Mouse (Mus musculus) bone marrow, adult 2 months (tissue): ENCODE measurements at regions not wholly inside any gene's neighbourhood (a gene's known extent, or its start where the extent isn't known, plus 50 kb on each side); places are given as distances from the start of the nearest gene placed in this dataset.

Source experiments
- H3K27ac ChIP-seq: fragments of 200-500 bp; 2 replicates; pipeline ENCODE4 v1.5.1; 2012; ENCODE audit warnings: low read depth, mild to moderate bottlenecking, control low read depth, inconsistent platforms, low read length; ENCODE audit not compliant: control insufficient read depth, poor library complexity, insufficient read depth
- H3K4me1 ChIP-seq: fragments of 200-500 bp; 2 replicates; pipeline ENCODE4 v1.6.1; 2011; ENCODE audit warnings: low read length; ENCODE audit not compliant: control insufficient read depth, insufficient read depth
- H3K4me3 ChIP-seq: fragments of 200-500 bp; replicated peaks from 2 replicates; pipeline ENCODE3; 2011; ENCODE audit warnings: mild to moderate bottlenecking, low read depth, low read length, control low read depth; ENCODE audit not compliant: control insufficient read depth
- CTCF ChIP-seq: fragments of 200-500 bp; IDR thresholded peaks from 2 replicates; pipeline ENCODE4 v1.5.1; 2011; ENCODE audit warnings: low read length, control low read depth; ENCODE audit not compliant: control insufficient read depth, insufficient read depth
- POLR2A ChIP-seq: fragments of 200-500 bp; IDR thresholded peaks from 2 replicates; pipeline ENCODE4 v1.6.1; 2011; ENCODE audit warnings: low read depth, mild to moderate bottlenecking, control low read depth, low read length, borderline replicate concordance; ENCODE audit not compliant: control insufficient read depth
- WGBS: fragments of 180-500 bp; shearing (Covaris S2); methylation state at CpG from one replicate; pipeline ENCODE4 v1.1.7; 2018; 5-methylcytosine and 5-hydroxymethylcytosine counted together

- no peak overlapping the region for H3K27ac ChIP-seq
- no peak overlapping the region for H3K4me3 ChIP-seq
- TF ChIP-seq POLR2A = no peak
- TF ChIP-seq CTCF = no peak
- WGBS = 87% methylated on average over 5 of the region's 5 CpGs
- no peaks in the 10 kb centered on the region for H3K4me1 ChIP-seq
These were observed 157.6 kb upstream of the Kif2a start for GRCm38 (mm10) chr13:107179551-107179950.

- Histone ChIP-seq H3K27ac (no peak overlapping the region), H3K4me3 (no peak overlapping the region), H3K4me1 (no peaks in the 10 kb centered on the region)
- WGBS = 86% methylated on average over 7 of the region's 7 CpGs
- TF ChIP-seq POLR2A = no peak
These were observed 155.7 kb upstream of the Kif2a start for GRCm38 (mm10) chr13:107177595-107177994.

- H3K4me1 ChIP-seq = no peaks in the 10 kb centered on the region
- no peak overlapping the region for H3K4me3 ChIP-seq
- WGBS = 78% methylated on average over 4 of the region's 4 CpGs
- TF ChIP-seq CTCF (no peak), POLR2A (no peak)
- H3K27ac ChIP-seq = no peak overlapping the region
These were observed 154.0 kb upstream of the Kif2a start for GRCm38 (mm10) chr13:107175891-107176290.

DNA sequence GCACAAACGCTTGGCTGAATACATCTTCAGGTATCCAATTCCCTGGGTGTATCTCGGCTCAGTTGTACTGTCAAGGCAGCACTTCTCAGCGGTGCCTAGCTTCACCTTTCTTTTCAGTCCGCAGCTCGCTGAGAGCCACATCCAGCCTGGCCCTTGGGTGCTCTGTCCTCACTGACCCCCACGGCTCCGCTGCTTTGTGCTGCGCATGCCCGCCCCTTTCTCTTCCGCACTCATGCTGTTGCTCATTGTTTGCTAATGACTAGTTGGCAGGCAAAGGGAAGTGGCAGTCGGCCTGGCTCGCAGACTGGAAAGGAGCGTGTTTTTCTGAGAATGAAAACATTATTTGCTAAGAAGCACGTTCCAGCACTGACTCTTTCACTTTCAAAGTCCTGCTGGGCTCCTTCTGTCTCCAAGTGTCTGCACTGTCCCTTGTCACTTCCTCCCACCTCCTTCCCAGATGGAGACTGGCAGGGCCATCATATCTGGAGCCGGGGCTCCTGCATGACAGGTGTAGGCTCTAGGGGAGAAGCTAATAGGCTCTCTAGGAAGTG is 146.7 kb upstream of the Kif2a start:
- no peak for TF ChIP-seq POLR2A
- no peak for TF ChIP-seq CTCF
- 11% methylated on average over 15 of the region's 15 CpGs for WGBS
- H3K4me3 ChIP-seq = peak overlapping the region; percentile 47

DNA sequence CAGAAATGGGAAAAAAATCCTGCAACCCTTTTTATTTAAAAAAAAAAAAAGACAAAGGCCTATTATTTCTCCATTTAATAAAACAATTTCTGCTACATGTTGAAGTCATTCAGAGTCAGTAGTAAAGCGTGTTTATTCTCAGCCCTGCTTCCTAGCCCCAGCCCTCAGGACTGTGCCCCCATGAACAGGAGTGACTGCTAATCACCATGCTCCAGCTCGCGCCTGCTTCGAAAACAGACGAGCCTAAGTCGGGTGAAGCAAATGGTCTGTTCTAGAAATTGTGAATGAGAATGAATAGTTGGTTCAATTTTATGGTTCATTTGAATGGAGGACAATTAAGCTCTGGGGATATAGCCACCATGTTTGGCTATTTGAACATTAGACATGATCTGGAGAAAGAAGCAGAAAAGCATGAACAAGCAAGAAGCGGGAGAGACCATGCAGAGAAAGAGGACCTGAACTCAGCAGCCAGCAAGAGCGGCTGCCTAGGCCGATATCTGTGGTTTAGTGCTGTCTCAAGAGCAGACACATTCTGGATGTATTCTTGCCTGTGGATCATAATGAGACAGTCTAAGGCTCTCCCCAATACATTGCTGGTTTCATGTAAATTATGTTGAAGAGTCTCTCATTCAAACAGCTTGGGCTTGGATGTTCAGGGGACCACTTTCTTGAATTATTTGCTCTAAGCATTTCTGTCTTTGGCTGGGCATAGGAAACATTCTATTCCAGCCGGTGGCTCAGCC is 146.1 kb upstream of the Kif2a start:
- 67% methylated on average over 10 of the region's 10 CpGs for WGBS
- TF ChIP-seq POLR2A = no peak
- no peak for TF ChIP-seq CTCF
- H3K4me3 ChIP-seq = peak overlapping the region; percentile 47

More for the DNA sequence above, 146.7 kb upstream of the Kif2a start:
- H3K27ac ChIP-seq = no peak overlapping the region
- H3K4me1 ChIP-seq = no peaks in the 10 kb centered on the region

GRCm38 (mm10) chr13:107151548-107151947 is 129.6 kb upstream of the Kif2a start:
- no peak overlapping the region for H3K4me3 ChIP-seq

More for the DNA sequence above, 146.1 kb upstream of the Kif2a start:
- Histone ChIP-seq H3K4me1 (no peaks in the 10 kb centered on the region), H3K27ac (no peak overlapping the region)

GRCm38 (mm10) chr13:107141209-107141608 is 119.3 kb upstream of the Kif2a start:
- Histone ChIP-seq H3K27ac (no peak overlapping the region), H3K4me1 (no peaks in the 10 kb centered on the region), H3K4me3 (no peak overlapping the region)
- 69% methylated on average over 4 of the region's 4 CpGs for WGBS
- TF ChIP-seq CTCF (no peak), POLR2A (no peak)

More at GRCm38 (mm10) chr13:107151548-107151947, 129.6 kb upstream of the Kif2a start:
- Histone ChIP-seq H3K4me1 (no peaks in the 10 kb centered on the region), H3K27ac (no peak overlapping the region)
- WGBS = 81% methylated on average over 5 of the region's 5 CpGs
- TF ChIP-seq POLR2A = no peak

DNA sequence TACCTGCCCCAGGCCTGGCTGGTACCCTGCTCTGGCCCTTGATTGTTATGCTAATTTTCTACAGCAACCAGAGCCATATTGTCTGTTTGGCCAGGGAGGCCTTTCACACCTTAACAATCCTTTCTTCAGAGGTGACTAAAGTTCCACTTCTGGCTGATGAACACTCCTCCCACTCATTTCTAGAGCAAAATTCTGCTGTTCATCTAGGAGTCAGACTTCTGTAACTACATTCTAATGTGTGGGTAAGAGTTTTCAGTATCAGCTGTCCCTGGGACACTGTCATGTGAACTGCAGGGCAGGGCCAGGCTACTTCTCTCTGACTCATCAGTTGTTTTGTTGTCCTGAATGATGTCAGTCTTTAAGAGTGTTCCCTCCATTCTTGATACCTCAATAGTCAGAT is 112.2 kb upstream of the Kif2a start:
- Histone ChIP-seq H3K4me3 (no peak overlapping the region), H3K27ac (no peak overlapping the region), H3K4me1 (no peaks in the 10 kb centered on the region)
- TF ChIP-seq CTCF (no peak), POLR2A (no peak)

DNA sequence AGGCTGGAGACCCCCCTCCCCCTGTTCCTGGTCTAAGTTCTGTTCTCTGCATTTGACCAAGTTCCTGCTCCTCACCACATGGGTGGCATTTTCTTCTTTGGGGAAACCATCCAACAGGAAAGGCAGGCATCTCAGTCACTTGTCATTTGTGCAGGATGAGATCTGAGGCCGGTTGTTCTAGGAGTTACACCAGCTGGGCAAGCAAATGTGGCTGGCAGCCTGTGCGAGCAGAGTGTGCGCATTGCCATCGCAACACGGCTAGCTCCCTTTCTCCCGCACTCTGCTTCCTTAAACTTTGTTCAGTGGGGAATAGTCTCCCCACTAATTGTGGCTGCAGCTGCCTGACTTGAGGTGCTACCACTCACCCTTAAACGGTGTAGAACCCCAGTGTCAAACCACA is 104.7 kb upstream of the Kif2a start:
- TF ChIP-seq CTCF (no peak), POLR2A (no peak)
- H3K4me3 ChIP-seq = no peak overlapping the region
- H3K4me1 ChIP-seq = no peaks in the 10 kb centered on the region
- WGBS = 82% methylated on average over 7 of the region's 7 CpGs
- no peak overlapping the region for H3K27ac ChIP-seq

- Histone ChIP-seq H3K27ac (no peak overlapping the region), H3K4me3 (no peak overlapping the region), H3K4me1 (no peaks in the 10 kb centered on the region)
- TF ChIP-seq CTCF (no peak), POLR2A (no peak)
- 40% methylated on average over 8 of the region's 8 CpGs for WGBS
These were observed 102.3 kb upstream of the Kif2a start for GRCm38 (mm10) chr13:107124130-107124668.
